Mouse (Mus musculus) hindbrain, embryonic 11.5 days (tissue): ENCODE results near the gene Uimc1. TPM values are rescaled to one million over a fixed set of nuclear protein-coding genes. Genes with fewer than 3 reads are reported as not detected.
A peak's percentile ranks its signal among the peaks of the same experiment; 100 is the strongest.

Experiments
- ATAC-seq: fragments of 200-750 bp; cut with Nextera tagmentation; 2 replicates; pipeline ENCODE4 v1.8.0; 2017; ENCODE audit warnings: mild to moderate bottlenecking, moderate TSS enrichment, moderate library complexity; ENCODE audit not compliant: low FRiP score
- DNase-seq: peaks from one replicate; pipeline ENCODE4 v3.0.0-alpha.2; 2015; ENCODE audit warnings: low spot score
- H3K27ac ChIP-seq: fragments of 300-500 bp; sonication (generic); 2 replicates; pipeline ENCODE4 v1.5.1; 2014; ENCODE audit warnings: mild to moderate bottlenecking, low read depth, low read length
- H3K27me3 ChIP-seq: fragments of 300-500 bp; sonication (generic); 2 replicates; pipeline ENCODE4 v1.6.1; 2014; ENCODE audit warnings: mild to moderate bottlenecking, low read length, moderate library complexity, mixed read lengths; ENCODE audit not compliant: control insufficient read depth, insufficient read depth
- H3K36me3 ChIP-seq: fragments of 300-500 bp; sonication (generic); 2 replicates; pipeline ENCODE4 v1.6.1; 2014; ENCODE audit warnings: mild to moderate bottlenecking, low read length, moderate library complexity, mixed read lengths; ENCODE audit not compliant: control insufficient read depth, insufficient read depth
- H3K4me1 ChIP-seq: fragments of 300-500 bp; sonication (generic); replicated peaks from 2 replicates; pipeline ENCODE4 v1.6.1; 2014; ENCODE audit warnings: low read length, mixed read lengths; ENCODE audit not compliant: control insufficient read depth, insufficient read depth
- H3K4me2 ChIP-seq: fragments of 300-500 bp; sonication (generic); replicated peaks from 2 replicates; pipeline ENCODE4 v1.6.1; 2014; ENCODE audit warnings: mild to moderate bottlenecking, low read depth, low read length
- H3K4me3 ChIP-seq: fragments of 300-500 bp; sonication (generic); 2 replicates; pipeline ENCODE4 v1.5.1; 2014; ENCODE audit warnings: low read depth, low read length
- H3K9ac ChIP-seq: fragments of 300-500 bp; sonication (generic); 2 replicates; pipeline ENCODE4 v1.6.1; 2014; ENCODE audit warnings: low read depth, low read length
- H3K9me3 ChIP-seq: fragments of 300-500 bp; sonication (generic); 2 replicates; pipeline ENCODE4 v1.6.1; 2016; ENCODE audit warnings: low read length; ENCODE audit not compliant: control insufficient read depth
- WGBS: fragments of 180-500 bp; shearing (Covaris S2); extraction: QIAGEN DNeasy Blood & Tissue Kit; methylation state at CpG from one replicate; pipeline ENCODE4 v1.1.7; 2014; 5-methylcytosine and 5-hydroxymethylcytosine counted together
- polyA plus RNA-seq: library from polyadenylated mRNA; unstranded; fragments of >200 nt; fragmentation: Nextera tagmentation; extraction: Ambion mirVana; gene quantifications from 2 replicates; pipeline ENCODE4 v1.2.1, GENCODE M21; 2014

Gene Uimc1
- polyA plus RNA-seq, 1 experiment from 2014 or later: 21.5 TPM

DNA sequence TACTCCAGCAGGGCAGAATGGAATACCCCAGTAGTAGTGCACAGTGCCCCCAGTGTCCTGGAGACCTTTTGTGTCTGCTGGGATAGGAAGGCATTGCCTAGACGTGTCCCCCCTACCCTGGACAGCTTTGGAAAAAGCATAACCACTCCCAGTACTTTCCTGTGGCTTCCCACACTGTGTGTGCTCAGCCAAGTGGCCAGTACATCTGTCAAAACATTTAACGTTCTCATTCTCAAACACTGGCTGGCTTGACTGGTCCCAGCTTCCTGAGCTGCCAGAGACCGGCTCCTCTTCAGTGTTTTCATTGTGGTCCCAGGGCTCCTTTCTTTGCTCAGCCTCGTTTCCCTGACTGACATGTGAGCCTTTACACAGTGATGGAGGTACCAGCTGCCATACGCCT is 24.5 kb downstream of the Uimc1 start:
- Histone ChIP-seq H3K9ac (no peak overlapping the region), H3K9me3 (no peaks in the 10 kb centered on the region), H3K27me3 (no peaks in the 10 kb centered on the region), H3K4me3 (no peak overlapping the region), H3K4me2 (no peak overlapping the region), H3K4me1 (no peaks in the 10 kb centered on the region), H3K36me3 (no peaks in the 10 kb centered on the region), H3K27ac (no peak overlapping the region)
- no peak for DNase-seq
- 43% methylated on average over 5 of the region's 5 CpGs for WGBS
- ATAC-seq: no peak

DNA sequence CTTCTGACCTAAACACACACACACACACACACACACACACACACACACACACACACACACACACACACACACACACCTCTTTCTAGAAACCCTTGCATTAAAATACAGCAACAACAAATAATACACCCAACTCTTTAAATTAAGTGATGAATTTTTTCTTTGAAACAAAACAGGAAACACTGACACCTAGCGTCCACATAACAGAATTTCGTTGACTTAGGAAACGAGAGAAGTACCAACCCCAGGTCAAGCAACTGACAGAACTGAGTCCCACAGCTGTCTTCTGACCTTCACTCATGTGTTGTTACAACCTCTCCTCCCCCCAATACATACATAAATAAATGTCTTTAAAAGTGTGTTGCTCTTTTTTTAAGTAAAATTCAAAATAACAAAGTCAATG is 28.8 kb downstream of the Uimc1 start:
- H3K27ac ChIP-seq: no peak overlapping the region
- 3% methylated on average over 3 of the region's 3 CpGs for WGBS
- no peaks in the 10 kb centered on the region for H3K9me3 ChIP-seq
- DNase-seq (peak; percentile 61), ATAC-seq (no peak)
- H3K4me1 ChIP-seq: no peaks in the 10 kb centered on the region
- H3K4me3 ChIP-seq: no peak overlapping the region
- no peak overlapping the region for H3K4me2 ChIP-seq
- H3K27me3 ChIP-seq: no peaks in the 10 kb centered on the region
- no peaks in the 10 kb centered on the region for H3K36me3 ChIP-seq
- no peak overlapping the region for H3K9ac ChIP-seq

DNA sequence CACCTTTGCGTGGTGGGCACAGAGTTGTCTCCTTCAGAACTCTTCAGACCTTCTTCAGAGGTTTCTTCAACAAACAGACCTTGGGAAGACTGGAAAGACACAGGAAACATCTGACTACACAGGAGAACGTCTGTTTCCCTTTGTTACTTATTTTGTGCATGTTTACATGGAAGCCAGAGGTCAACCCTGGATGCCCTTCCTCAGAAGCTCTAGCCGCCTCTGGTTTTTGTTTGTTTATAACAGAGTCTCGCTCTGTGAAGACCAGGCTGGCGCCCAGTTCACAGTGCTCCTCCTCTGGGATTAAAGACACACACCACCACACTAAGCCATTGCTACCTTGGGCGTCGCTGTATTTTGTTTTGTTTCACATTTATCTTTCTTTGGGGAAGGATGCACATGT is 30.4 kb downstream of the Uimc1 start:
- H3K4me1 ChIP-seq: no peaks in the 10 kb centered on the region
- DNase-seq (no peak), ATAC-seq (no peak)
- H3K36me3 ChIP-seq: no peaks in the 10 kb centered on the region
- H3K27ac ChIP-seq: no peak overlapping the region
- H3K9ac ChIP-seq: no peak overlapping the region
- H3K9me3 ChIP-seq: no peaks in the 10 kb centered on the region
- H3K4me2 ChIP-seq: no peak overlapping the region
- 59% methylated on average over 7 of the region's 7 CpGs for WGBS
- no peaks in the 10 kb centered on the region for H3K27me3 ChIP-seq
- no peak overlapping the region for H3K4me3 ChIP-seq

DNA sequence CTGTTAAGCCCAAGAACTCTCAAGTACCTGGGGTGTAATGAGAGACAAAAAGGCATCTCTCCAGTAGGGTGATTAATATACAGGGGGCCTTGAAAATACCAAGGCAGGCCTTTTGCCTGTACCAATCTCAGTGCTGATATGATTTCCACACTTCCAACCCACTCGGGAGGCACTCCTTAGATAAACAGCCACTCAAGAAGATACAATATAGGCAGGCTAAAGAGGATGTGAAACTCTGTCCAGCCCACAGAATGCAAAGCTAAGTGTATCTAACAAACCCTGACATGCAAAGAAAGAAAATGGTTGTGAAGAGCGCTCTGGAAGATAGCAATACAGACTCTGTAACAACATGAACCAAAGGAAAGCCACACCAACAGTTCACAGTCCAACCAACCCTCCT is 36.8 kb downstream of the Uimc1 start:
- Histone ChIP-seq H3K36me3 (no peaks in the 10 kb centered on the region), H3K9me3 (no peaks in the 10 kb centered on the region), H3K9ac (no peak overlapping the region), H3K4me3 (no peak overlapping the region), H3K27me3 (no peaks in the 10 kb centered on the region), H3K4me1 (no peaks in the 10 kb centered on the region), H3K27ac (no peak overlapping the region), H3K4me2 (no peak overlapping the region)
- ATAC-seq (no peak), DNase-seq (no peak)
- WGBS: 89% methylated on average over 2 of the region's 2 CpGs

DNA sequence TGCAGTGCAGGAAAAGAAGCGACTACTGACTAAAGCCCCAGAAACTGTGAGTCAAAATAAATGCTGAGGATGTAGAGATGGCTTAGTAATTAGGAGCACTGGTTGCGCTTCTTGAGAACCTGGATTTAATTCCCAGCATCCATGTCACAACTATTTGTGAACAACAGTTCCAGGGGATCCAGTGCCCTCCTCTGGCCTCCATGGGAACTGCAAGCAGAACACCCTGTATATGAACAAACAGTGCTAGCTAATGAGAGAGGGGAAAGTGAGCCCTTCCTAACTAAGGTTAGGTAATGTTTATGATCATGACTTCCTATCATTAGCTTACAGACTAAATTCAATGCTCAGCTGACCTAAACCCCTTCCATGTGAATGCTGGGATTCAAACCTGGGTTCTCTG is 42.1 kb downstream of the Uimc1 start:
- WGBS: 86% methylated on average over 2 of the region's 2 CpGs
- H3K4me1 ChIP-seq: no peaks in the 10 kb centered on the region
- no peak overlapping the region for H3K4me2 ChIP-seq
- no peak overlapping the region for H3K27ac ChIP-seq
- no peaks in the 10 kb centered on the region; the same call in 1 of the 2 replicates for H3K36me3 ChIP-seq
- ATAC-seq (no peak), DNase-seq (peak; percentile 16)
- H3K9me3 ChIP-seq: no peaks in the 10 kb centered on the region
- no peak overlapping the region for H3K4me3 ChIP-seq
- H3K9ac ChIP-seq: no peak overlapping the region
- H3K27me3 ChIP-seq: no peaks in the 10 kb centered on the region

DNA sequence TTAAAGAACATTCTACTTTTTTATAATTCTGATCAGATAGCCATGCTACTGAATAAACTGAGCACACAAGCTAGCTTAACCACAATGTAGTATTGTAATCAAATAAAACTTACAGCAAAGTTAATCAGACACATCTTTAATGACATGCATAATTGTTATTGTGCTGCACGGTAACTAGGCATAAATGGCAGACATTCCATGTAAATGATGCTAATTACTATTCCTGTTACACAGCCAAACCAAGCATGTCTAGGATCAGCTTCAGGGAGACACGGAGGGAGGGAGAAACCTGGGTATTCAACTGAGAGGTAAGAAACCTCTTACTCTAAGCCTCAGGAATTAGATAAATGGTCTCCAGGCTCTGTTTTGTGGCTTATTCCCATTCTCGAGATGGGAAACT is 52.4 kb downstream of the Uimc1 start:
- H3K36me3 ChIP-seq: no peaks in the 10 kb centered on the region
- no peak overlapping the region for H3K27ac ChIP-seq
- 74% methylated on average over 3 of the region's 3 CpGs for WGBS
- no peaks in the 10 kb centered on the region for H3K27me3 ChIP-seq
- no peak overlapping the region for H3K4me3 ChIP-seq
- ATAC-seq: no peak
- no peak for DNase-seq
- H3K4me2 ChIP-seq: no peak overlapping the region
- no peak overlapping the region for H3K9ac ChIP-seq
- no peaks in the 10 kb centered on the region for H3K9me3 ChIP-seq
- no peaks in the 10 kb centered on the region for H3K4me1 ChIP-seq

DNA sequence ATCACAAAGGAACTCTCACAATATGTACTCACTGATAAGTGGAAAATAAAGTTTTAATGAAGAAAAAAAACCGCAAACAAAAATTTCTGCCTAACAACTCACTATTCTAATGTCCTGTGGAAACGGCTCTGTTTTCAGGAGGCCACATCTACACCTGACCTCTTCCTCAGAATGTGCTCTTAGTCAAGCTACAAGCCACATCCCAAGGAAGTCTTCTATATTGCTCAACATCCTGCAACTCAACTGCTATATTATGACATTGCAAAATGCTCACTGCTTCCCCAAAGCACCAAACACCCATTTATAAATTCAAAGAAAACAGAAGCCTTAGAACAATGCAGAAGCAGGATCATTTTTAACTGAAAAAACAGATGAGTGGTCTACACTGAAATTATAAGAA is 60.1 kb downstream of the Uimc1 start:
- ATAC-seq: no peak
- no peak for DNase-seq
- Histone ChIP-seq H3K27me3 (no peaks in the 10 kb centered on the region), H3K9me3 (no peaks in the 10 kb centered on the region), H3K4me1 (no peaks in the 10 kb centered on the region), H3K4me3 (no peak overlapping the region), H3K36me3 (no peaks in the 10 kb centered on the region), H3K4me2 (no peak overlapping the region), H3K9ac (no peak overlapping the region), H3K27ac (no peak overlapping the region)
- 100% methylated on average over 2 of the region's 2 CpGs for WGBS

DNA sequence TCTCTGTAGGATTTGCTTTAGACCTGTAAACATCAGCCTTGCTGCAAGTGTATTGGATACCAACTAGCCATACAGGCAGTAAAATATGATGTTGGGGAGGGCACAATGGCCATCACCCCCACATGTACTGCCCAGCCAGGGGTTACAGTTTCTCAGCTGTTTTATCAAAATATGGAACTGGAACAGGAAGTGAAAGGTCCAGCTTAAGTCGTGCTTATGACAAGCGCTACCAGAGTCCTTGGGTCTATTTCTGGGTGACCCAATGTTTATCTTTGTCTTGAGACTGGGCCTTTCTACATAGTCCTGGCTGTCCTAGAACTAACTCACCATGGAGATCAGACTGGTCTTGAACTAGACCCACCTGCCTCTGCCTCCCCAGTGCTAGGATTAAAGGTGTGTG is 75.9 kb downstream of the Uimc1 start:
- no peak overlapping the region for H3K9ac ChIP-seq
- no peaks in the 10 kb centered on the region for H3K4me1 ChIP-seq
- no peak overlapping the region for H3K4me3 ChIP-seq
- H3K4me2 ChIP-seq: no peak overlapping the region
- no peak overlapping the region for H3K27ac ChIP-seq
- no peaks in the 10 kb centered on the region; the same call in 1 of the 2 replicates for H3K27me3 ChIP-seq
- no peaks in the 10 kb centered on the region for H3K36me3 ChIP-seq
- 91% methylated on average over 2 of the region's 2 CpGs for WGBS
- no peaks in the 10 kb centered on the region for H3K9me3 ChIP-seq
- DNase-seq (no peak), ATAC-seq (no peak)

DNA sequence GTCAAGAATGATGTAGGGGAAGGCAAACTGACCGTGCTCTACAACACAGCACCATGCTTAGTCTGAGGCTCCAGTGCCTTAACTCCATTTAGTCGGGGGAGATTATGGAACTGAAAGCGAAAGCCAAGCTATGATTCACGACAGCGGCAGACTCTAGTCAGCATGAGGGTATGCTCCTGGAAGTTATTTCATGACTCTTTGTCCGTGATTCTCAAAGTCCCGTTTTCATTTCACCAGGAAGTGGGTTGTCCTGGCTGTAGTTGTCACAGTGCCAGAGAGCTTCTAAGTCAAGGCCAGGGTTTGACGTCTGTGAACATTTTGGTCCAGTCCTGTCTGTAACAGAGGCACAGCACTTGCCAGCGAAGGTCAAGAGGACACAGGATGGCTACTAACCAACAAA is 77.4 kb downstream of the Uimc1 start:
- WGBS: 78% methylated on average over 9 of the region's 9 CpGs
- H3K9me3 ChIP-seq: no peaks in the 10 kb centered on the region
- no peak overlapping the region for H3K9ac ChIP-seq
- no peaks in the 10 kb centered on the region for H3K4me1 ChIP-seq
- no peaks in the 10 kb centered on the region; the same call in 1 of the 2 replicates for H3K27me3 ChIP-seq
- H3K4me2 ChIP-seq: no peak overlapping the region
- DNase-seq: no peak
- no peak for ATAC-seq
- H3K27ac ChIP-seq: no peak overlapping the region
- H3K36me3 ChIP-seq: no peaks in the 10 kb centered on the region
- H3K4me3 ChIP-seq: no peak overlapping the region
